9 mouse cellular contexts compared by ENCODE assay signal in the genomic region with DNA sequence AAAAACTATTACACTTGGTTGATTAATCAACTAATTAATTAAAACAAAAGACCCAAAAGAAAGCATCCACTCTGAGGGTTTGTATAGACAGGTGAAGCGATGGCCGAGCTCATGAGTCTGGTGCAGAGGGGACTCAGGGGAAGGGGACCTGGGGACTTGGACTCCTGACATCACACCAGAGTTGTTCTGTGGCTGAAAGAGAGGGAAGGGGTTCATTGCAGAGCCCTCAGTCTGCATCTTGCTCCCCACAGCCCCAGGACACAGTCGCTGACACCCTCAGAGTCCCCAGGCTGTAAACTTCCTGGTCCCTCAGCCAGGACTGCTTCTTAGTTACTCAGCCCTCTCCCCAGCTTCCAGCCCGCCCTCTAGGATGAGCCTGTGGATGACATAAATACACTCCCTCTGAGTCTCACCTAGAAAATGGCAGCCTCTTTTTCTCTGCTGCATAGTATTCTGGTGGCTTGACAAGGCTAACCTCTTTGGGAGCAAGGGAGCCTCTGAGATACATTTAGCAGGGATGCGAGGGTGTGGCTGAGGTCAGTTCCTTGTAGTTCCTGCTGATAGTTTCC. TPM values are rescaled to one million over a fixed set of nuclear protein-coding genes. Genes with fewer than 3 reads are reported as not detected.
A peak's percentile ranks its signal among the peaks of the same experiment; 100 is the strongest.
DNase-seq lines count a peak whose midpoint lies in the region; ATAC-seq and TF ChIP-seq lines count a peak whose summit lies in the region.
"Had no signal": no experiment of that assay in that cellular context is flagged by ENCODE, and none has a peak within 500 bp of the region (broad histone marks: within the 10 kb centered on the region; RNA-seq: fewer than 3 reads in every experiment).

No protein-coding gene starts in this region.

- peak overlapping the region; percentile 82; the same call in 1 of the 2 replicates for H3K4me3 ChIP-seq in kidney, postnatal 0 days (replicated peaks; ENCODE audit: low read depth, low read length)
- peak overlapping the region; percentile 87 for H3K4me3 ChIP-seq in embryonic facial prominence, embryonic 15.5 days (replicated peaks)
- H3K4me3 ChIP-seq in intestine, embryonic 15.5 days (replicated peaks), result peak overlapping the region; percentile 75
- peak overlapping the region; percentile 59 for H3K4me3 ChIP-seq in midbrain, postnatal 0 days (ENCODE audit: low read depth, low read length)

- H3K9me3 ChIP-seq in kidney, postnatal 0 days (replicated peaks; ENCODE audit: low read length), result no peaks in the 10 kb centered on the region
- no peaks in the 10 kb centered on the region for H3K9me3 ChIP-seq in embryonic facial prominence, embryonic 15.5 days (replicated peaks)
- H3K9me3 ChIP-seq in intestine, embryonic 15.5 days, result no peaks in the 10 kb centered on the region
- H3K9me3 ChIP-seq in midbrain, postnatal 0 days (ENCODE audit: low read length), result no peaks in the 10 kb centered on the region

- H3K27ac ChIP-seq in kidney, postnatal 0 days, result no peak overlapping the region
- no peak overlapping the region for H3K27ac ChIP-seq in embryonic facial prominence, embryonic 15.5 days (replicated peaks)
- H3K27ac ChIP-seq in intestine, embryonic 15.5 days, result peak overlapping the region; percentile 77; the same call in 1 of the 2 replicates
- no peak overlapping the region for H3K27ac ChIP-seq in midbrain, postnatal 0 days (ENCODE audit: low read depth, low read length)

- peak overlapping the region; percentile 94; the same call in 1 of the 2 replicates for H3K4me2 ChIP-seq in kidney, postnatal 0 days (ENCODE audit: low read length)
- peak overlapping the region; percentile 91 for H3K4me2 ChIP-seq in embryonic facial prominence, embryonic 15.5 days (replicated peaks)
- peak overlapping the region; percentile 92 for H3K4me2 ChIP-seq in intestine, embryonic 15.5 days (replicated peaks)
- H3K4me2 ChIP-seq in midbrain, postnatal 0 days (ENCODE audit: low read depth, low read length, poor library complexity, severe bottlenecking), result peak overlapping the region; percentile 95

- DNase-seq in kidney, postnatal 0 days (ENCODE audit: low spot score), result no peak
- DNase-seq in kidney, postnatal 10 days, result no peak
- no peak for DNase-seq in midbrain, postnatal 0 days (ENCODE audit: low spot score)
- DNase-seq in spleen, adult 12 weeks (ENCODE audit: low spot score), result no peak
- no peak for DNase-seq in spleen, postnatal 36 days (ENCODE audit: low spot score in 2 of 2)
- DNase-seq in adrenal gland, adult (ENCODE audit: inconsistent age in 2 of 2, low spot score in 1 of 2), result no peak

- peaks cover 28% of the 10 kb centered on the region for H3K4me1 ChIP-seq in kidney, postnatal 0 days (replicated peaks; ENCODE audit: insufficient read depth, low read length)
- H3K4me1 ChIP-seq in embryonic facial prominence, embryonic 15.5 days, result peaks cover 71% of the 10 kb centered on the region
- peaks cover 55% of the 10 kb centered on the region for H3K4me1 ChIP-seq in intestine, embryonic 15.5 days (replicated peaks)
- H3K4me1 ChIP-seq in midbrain, postnatal 0 days (ENCODE audit: insufficient read depth, low read length), result peaks cover 18% of the 10 kb centered on the region

- no peaks in the 10 kb centered on the region for H3K36me3 ChIP-seq in kidney, postnatal 0 days (ENCODE audit: insufficient read depth, low read length)
- no peaks in the 10 kb centered on the region for H3K36me3 ChIP-seq in embryonic facial prominence, embryonic 15.5 days
- no peaks in the 10 kb centered on the region for H3K36me3 ChIP-seq in intestine, embryonic 15.5 days
- H3K36me3 ChIP-seq in midbrain, postnatal 0 days (ENCODE audit: insufficient read depth, low read length), result no peaks in the 10 kb centered on the region

- no peak for TF ChIP-seq CTCF in kidney, postnatal 0 days (IDR thresholded peaks at IDR 0.05; ENCODE audit: low read depth)
- no peak for TF ChIP-seq CTCF in midbrain, postnatal 0 days (IDR thresholded peaks at IDR 0.05)

- no peak for ATAC-seq in kidney, postnatal 0 days (replicated peaks; ENCODE audit: low FRiP score, low read depth)
- ATAC-seq in embryonic facial prominence, embryonic 15.5 days (ENCODE audit: insufficient number of reproducible peaks, low FRiP score, low TSS enrichment, low read depth), result no peak
- ATAC-seq in intestine, embryonic 15.5 days, result no peak
- no peak for ATAC-seq in midbrain, postnatal 0 days (ENCODE audit: low FRiP score)

- no peak overlapping the region for H3K9ac ChIP-seq in kidney, postnatal 0 days (ENCODE audit: low read depth, low read length)
- 0 out of 2 replicates have a peak overlapping the region, but pooled peaks have one; percentile 99 for H3K9ac ChIP-seq in embryonic facial prominence, embryonic 15.5 days
- H3K9ac ChIP-seq in intestine, embryonic 15.5 days, result no peak overlapping the region
- peak overlapping the region; percentile 86; the same call in 1 of the 2 replicates for H3K9ac ChIP-seq in midbrain, postnatal 0 days (replicated peaks; ENCODE audit: low read length, poor library complexity, severe bottlenecking)

- H3K27me3 ChIP-seq in kidney, postnatal 0 days (ENCODE audit: insufficient read depth, low read length), result peaks cover 43% of the 10 kb centered on the region
- peaks cover 52% of the 10 kb centered on the region for H3K27me3 ChIP-seq in embryonic facial prominence, embryonic 15.5 days
- H3K27me3 ChIP-seq in intestine, embryonic 15.5 days (replicated peaks), result peaks cover 51% of the 10 kb centered on the region
- H3K27me3 ChIP-seq in midbrain, postnatal 0 days (ENCODE audit: insufficient read depth, low read length), result peaks cover 39% of the 10 kb centered on the region

- 75% methylated on average over 5 of the region's 5 CpGs for WGBS in kidney, postnatal 0 days
- 61% methylated on average over 5 of the region's 5 CpGs for WGBS in embryonic facial prominence, embryonic 15.5 days
- 69% methylated on average over 5 of the region's 5 CpGs for WGBS in intestine, embryonic 15.5 days
- 63% methylated on average over 5 of the region's 5 CpGs for WGBS in midbrain, postnatal 0 days

RNA-seq across cellular contexts. Expression of gene Kiss1r, which starts 0.8 kb away (rescaled TPM):
- 1.6 and 1.8 TPM in 2 replicates for polyA plus RNA-seq in kidney, postnatal 0 days (2015; fragmentation: Nextera tagmentation; extraction: Ambion mirVana)
- polyA plus RNA-seq in embryonic facial prominence, embryonic 15.5 days (2015; fragmentation: Nextera tagmentation; extraction: Ambion mirVana), result 1.1 and 1.4 TPM in 2 replicates
- polyA plus RNA-seq in intestine, embryonic 15.5 days (2015; fragmentation: Nextera tagmentation; extraction: Ambion mirVana), result 0.52 and 1.1 TPM in 2 replicates
- 6.1 and 9.6 TPM in 2 replicates for total RNA-seq in midbrain, postnatal 0 days (2014; rRNA removed)
- polyA plus RNA-seq in midbrain, postnatal 0 days (2015; fragmentation: Nextera tagmentation; extraction: Ambion mirVana), result 4.4 and 5.5 TPM in 2 replicates

RNA-seq across cellular contexts. Expression of gene R3hdm4, which starts 3.4 kb away (rescaled TPM):
- polyA plus RNA-seq in kidney, postnatal 0 days (2015; fragmentation: Nextera tagmentation; extraction: Ambion mirVana), result 120 and 137 TPM in 2 replicates
- polyA plus RNA-seq in embryonic facial prominence, embryonic 15.5 days (2015; fragmentation: Nextera tagmentation; extraction: Ambion mirVana), result 179 and 181 TPM in 2 replicates
- 108 and 116 TPM in 2 replicates for polyA plus RNA-seq in intestine, embryonic 15.5 days (2015; fragmentation: Nextera tagmentation; extraction: Ambion mirVana)
- total RNA-seq in midbrain, postnatal 0 days (2014; rRNA removed), result 108 and 118 TPM in 2 replicates
- 301 and 323 TPM in 2 replicates for polyA plus RNA-seq in midbrain, postnatal 0 days (2015; fragmentation: Nextera tagmentation; extraction: Ambion mirVana)

RNA-seq across cellular contexts. Expression of gene Gm26602, which starts 7.0 kb away (rescaled TPM):
- 4.8 and 21.6 TPM in 2 replicates for polyA plus RNA-seq in kidney, postnatal 0 days (2015; fragmentation: Nextera tagmentation; extraction: Ambion mirVana)
- polyA plus RNA-seq in embryonic facial prominence, embryonic 15.5 days (2015; fragmentation: Nextera tagmentation; extraction: Ambion mirVana), result 5.2 TPM in 1 of 2 replicates, not detected in the other
- 17.7 TPM in 1 of 2 replicates, not detected in the other for polyA plus RNA-seq in intestine, embryonic 15.5 days (2015; fragmentation: Nextera tagmentation; extraction: Ambion mirVana)
- total RNA-seq in midbrain, postnatal 0 days (2014; rRNA removed), result not detected in 2 replicates
- 7.4 and 17.3 TPM in 2 replicates for polyA plus RNA-seq in midbrain, postnatal 0 days (2015; fragmentation: Nextera tagmentation; extraction: Ambion mirVana)
- total RNA-seq: layer of hippocampus, adult 18-20 months had no signal

RNA-seq across cellular contexts. Expression of gene Med16, which starts 8.9 kb away (rescaled TPM):
- 44.9 and 49.0 TPM in 2 replicates for polyA plus RNA-seq in kidney, postnatal 0 days (2015; fragmentation: Nextera tagmentation; extraction: Ambion mirVana)
- 44.0 and 48.4 TPM in 2 replicates for polyA plus RNA-seq in embryonic facial prominence, embryonic 15.5 days (2015; fragmentation: Nextera tagmentation; extraction: Ambion mirVana)
- 37.3 and 39.8 TPM in 2 replicates for polyA plus RNA-seq in intestine, embryonic 15.5 days (2015; fragmentation: Nextera tagmentation; extraction: Ambion mirVana)
- 75.9 and 79.6 TPM in 2 replicates for total RNA-seq in midbrain, postnatal 0 days (2014; rRNA removed)
- polyA plus RNA-seq in midbrain, postnatal 0 days (2015; fragmentation: Nextera tagmentation; extraction: Ambion mirVana), result 54.9 and 55.3 TPM in 2 replicates

RNA-seq across cellular contexts. Expression of gene Arid3a, which starts 9.2 kb away (rescaled TPM):
- 4.1 and 4.5 TPM in 2 replicates for polyA plus RNA-seq in kidney, postnatal 0 days (2015; fragmentation: Nextera tagmentation; extraction: Ambion mirVana)
- polyA plus RNA-seq in embryonic facial prominence, embryonic 15.5 days (2015; fragmentation: Nextera tagmentation; extraction: Ambion mirVana), result 6.6 and 7.0 TPM in 2 replicates
- 18.7 and 19.0 TPM in 2 replicates for polyA plus RNA-seq in intestine, embryonic 15.5 days (2015; fragmentation: Nextera tagmentation; extraction: Ambion mirVana)
- total RNA-seq in midbrain, postnatal 0 days (2014; rRNA removed), result 9.0 and 9.5 TPM in 2 replicates
- polyA plus RNA-seq in midbrain, postnatal 0 days (2015; fragmentation: Nextera tagmentation; extraction: Ambion mirVana), result 3.1 and 3.3 TPM in 2 replicates

Comparison
In these comparisons a context has a peak if more than half of its experiments do, and no peak if none do; other contexts are left out.
1. H3K9ac ChIP-seq: peak in embryonic facial prominence, embryonic 15.5 days (single experiment) and midbrain, postnatal 0 days (single experiment); none in kidney, postnatal 0 days (single experiment) and intestine, embryonic 15.5 days (single experiment).
2. Peak in every context shown above with its lines, with median percentiles within 50 percentile points of each other: H3K4me2 ChIP-seq and H3K4me3 ChIP-seq.